Mouse (Mus musculus): Measurements from ENCODE around the gene Tnni3k. TPM values are rescaled to one million over a fixed set of nuclear protein-coding genes. Genes with fewer than 3 reads are reported as not detected.

Tnni3k gene
- polyA plus RNA-seq, 1 experiment = not detected

DNA sequence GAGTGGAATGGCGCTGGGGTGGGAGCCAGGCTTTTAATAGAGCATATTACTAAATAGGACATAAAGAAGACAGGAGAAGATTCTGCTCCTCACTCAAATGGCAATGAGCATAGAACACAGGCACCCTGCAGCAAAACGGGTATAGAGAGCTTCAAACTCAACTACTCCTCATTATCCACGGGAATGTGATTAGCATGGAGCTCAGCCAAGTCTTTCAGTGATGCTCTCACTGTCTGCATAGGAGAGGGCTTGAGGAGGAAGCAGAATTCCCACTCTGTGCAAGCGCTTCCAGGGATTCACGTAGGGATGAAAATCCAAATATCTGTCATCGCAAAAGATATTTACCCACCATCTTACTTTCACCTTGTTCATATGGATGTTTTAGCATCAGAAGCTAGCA, 141.6 kb downstream of the Tnni3k start:
- no peak overlapping the region for H3K27ac ChIP-seq (ENCODE audit: insufficient read depth, low read length)
- no peaks in the 10 kb centered on the region for H3K36me3 ChIP-seq (ENCODE audit: control insufficient read depth, insufficient read depth, low read length)
- TF ChIP-seq POLR2A (IDR thresholded peaks at IDR 0.05; ENCODE audit: low read depth, low read length) (no peak), CTCF (IDR thresholded peaks at IDR 0.05; ENCODE audit: extremely low read depth, insufficient read depth, insufficient read length, insufficient replicate concordance) (no peak)
- no peaks in the 10 kb centered on the region for H3K4me1 ChIP-seq (ENCODE audit: control insufficient read depth, insufficient read depth, insufficient read length)
- H3K27me3 ChIP-seq (ENCODE audit: control insufficient read depth, insufficient read depth, low read length) = no peaks in the 10 kb centered on the region
- 78% methylated on average over 6 of the region's 6 CpGs for WGBS
- H3K4me3 ChIP-seq (ENCODE audit: extremely low read depth, insufficient read depth, insufficient read length) = no peak overlapping the region
- DNase-seq (ENCODE audit: low read depth in 1 of 2, low spot score in 2 of 2) = no peak

DNA sequence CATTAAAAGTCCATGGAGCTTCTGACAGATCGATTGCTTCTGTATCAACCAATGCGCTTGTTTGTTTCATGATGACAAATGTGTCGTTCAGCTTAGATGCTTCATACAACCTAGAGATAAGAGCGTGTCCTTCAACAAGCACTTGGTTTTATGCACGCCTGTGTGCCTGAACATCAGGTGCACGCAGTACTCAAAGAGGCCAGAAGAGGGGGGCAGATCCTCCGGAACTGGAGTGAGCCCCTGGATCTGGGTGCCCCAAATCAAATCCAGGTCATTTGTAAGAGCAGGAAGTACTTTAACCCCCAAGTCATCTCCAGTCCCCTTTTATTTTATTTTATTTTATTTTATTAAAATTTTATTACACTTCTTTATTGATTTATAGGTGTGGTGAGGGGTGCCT, 158.5 kb downstream of the Tnni3k start:
- Histone ChIP-seq H3K4me1 (ENCODE audit: control insufficient read depth, insufficient read depth, insufficient read length) (no peaks in the 10 kb centered on the region), H3K36me3 (ENCODE audit: control insufficient read depth, insufficient read depth, low read length) (no peaks in the 10 kb centered on the region), H3K4me3 (ENCODE audit: extremely low read depth, insufficient read depth, insufficient read length) (no peak overlapping the region), H3K27ac (ENCODE audit: insufficient read depth, low read length) (no peak overlapping the region), H3K27me3 (ENCODE audit: control insufficient read depth, insufficient read depth, low read length) (no peaks in the 10 kb centered on the region)
- 71% methylated on average over 7 of the region's 7 CpGs for WGBS
- no peak for TF ChIP-seq CTCF (IDR thresholded peaks at IDR 0.05; ENCODE audit: extremely low read depth, insufficient read depth, insufficient read length, insufficient replicate concordance)
- TF ChIP-seq POLR2A (IDR thresholded peaks at IDR 0.05; ENCODE audit: low read depth, low read length) = no peak
- no peak for DNase-seq (ENCODE audit: low read depth in 1 of 2, low spot score in 2 of 2)

DNA sequence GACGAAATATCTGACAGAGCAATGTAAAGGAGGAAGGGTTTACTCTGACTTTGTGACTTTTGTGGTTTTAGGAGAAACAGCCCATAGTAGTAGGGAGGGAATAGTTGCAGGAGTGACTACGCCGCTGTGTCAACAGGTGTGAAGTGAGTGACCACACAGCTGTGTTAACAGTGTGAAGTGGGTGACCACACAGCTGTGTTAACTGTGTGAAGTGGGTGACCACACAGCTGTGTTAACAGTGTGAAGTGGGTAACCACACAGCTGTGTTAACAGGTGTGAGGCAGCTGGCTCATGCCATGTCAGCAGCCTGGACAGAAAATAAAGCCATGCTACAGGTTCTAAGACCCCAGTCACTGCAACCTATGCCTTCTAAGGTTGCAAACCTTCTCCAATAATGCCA, 162.0 kb downstream of the Tnni3k start:
- Histone ChIP-seq H3K36me3 (ENCODE audit: control insufficient read depth, insufficient read depth, low read length) (no peaks in the 10 kb centered on the region), H3K4me3 (ENCODE audit: extremely low read depth, insufficient read depth, insufficient read length) (no peak overlapping the region), H3K27ac (ENCODE audit: insufficient read depth, low read length) (no peak overlapping the region), H3K4me1 (ENCODE audit: control insufficient read depth, insufficient read depth, insufficient read length) (no peaks in the 10 kb centered on the region), H3K27me3 (ENCODE audit: control insufficient read depth, insufficient read depth, low read length) (no peaks in the 10 kb centered on the region)
- TF ChIP-seq POLR2A (IDR thresholded peaks at IDR 0.05; ENCODE audit: low read depth, low read length) = no peak
- TF ChIP-seq CTCF (IDR thresholded peaks at IDR 0.05; ENCODE audit: extremely low read depth, insufficient read depth, insufficient read length, insufficient replicate concordance) = no peak
- DNase-seq (ENCODE audit: low read depth in 1 of 2, low spot score in 2 of 2) = no peak
- 68% methylated on average over 3 of the region's 3 CpGs for WGBS

DNA sequence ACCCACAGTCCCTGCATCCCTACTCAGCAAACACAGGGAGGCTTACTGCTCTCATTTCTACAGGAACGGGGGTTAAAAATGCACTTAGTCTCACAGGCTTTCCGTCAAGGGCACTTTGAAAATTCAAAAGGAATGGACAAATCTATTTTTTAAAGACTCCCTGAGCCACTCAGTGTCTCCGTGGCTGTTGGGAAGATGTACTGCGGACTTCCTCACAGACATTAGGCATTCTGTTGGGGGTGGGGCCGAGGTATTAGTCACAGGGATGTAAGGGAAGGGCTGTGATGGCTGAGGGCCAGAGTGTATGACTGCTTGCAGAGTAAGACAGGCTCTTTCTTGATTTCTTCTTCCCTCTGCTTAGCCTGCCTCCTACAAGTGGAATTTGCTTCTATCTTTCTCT, 169.8 kb downstream of the Tnni3k start:
- H3K4me3 ChIP-seq (ENCODE audit: extremely low read depth, insufficient read depth, insufficient read length) = no peak overlapping the region
- DNase-seq (ENCODE audit: low read depth in 1 of 2, low spot score in 2 of 2) = no peak
- WGBS = 45% methylated on average over 5 of the region's 5 CpGs
- no peak overlapping the region for H3K27ac ChIP-seq (ENCODE audit: insufficient read depth, low read length)
- TF ChIP-seq CTCF (IDR thresholded peaks at IDR 0.05; ENCODE audit: extremely low read depth, insufficient read depth, insufficient read length, insufficient replicate concordance) (no peak), POLR2A (IDR thresholded peaks at IDR 0.05; ENCODE audit: low read depth, low read length) (no peak)
- H3K36me3 ChIP-seq (ENCODE audit: control insufficient read depth, insufficient read depth, low read length) = no peaks in the 10 kb centered on the region
- H3K27me3 ChIP-seq (ENCODE audit: control insufficient read depth, insufficient read depth, low read length) = no peaks in the 10 kb centered on the region
- H3K4me1 ChIP-seq (ENCODE audit: control insufficient read depth, insufficient read depth, insufficient read length) = no peaks in the 10 kb centered on the region

DNA sequence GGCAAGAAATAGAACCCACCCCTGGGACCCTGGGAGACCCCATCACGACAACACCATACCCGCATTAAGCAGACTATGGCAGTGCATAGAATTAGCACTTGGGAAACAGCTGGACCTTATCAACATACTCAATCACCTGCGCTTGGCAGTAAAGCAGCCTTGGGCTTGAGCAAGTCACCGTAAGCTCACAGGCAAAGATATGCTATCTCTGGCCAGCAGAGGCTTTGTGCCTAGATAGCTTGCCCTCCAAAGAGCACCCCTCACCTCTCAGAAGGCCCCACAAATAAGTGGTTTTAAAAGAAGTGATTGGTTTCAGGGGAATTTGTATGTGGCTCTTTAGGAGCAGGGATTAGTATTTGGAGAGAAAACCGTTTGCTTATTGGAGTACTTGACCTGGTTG, 170.2 kb downstream of the Tnni3k start:
- Histone ChIP-seq H3K27me3 (ENCODE audit: control insufficient read depth, insufficient read depth, low read length) (no peaks in the 10 kb centered on the region), H3K27ac (ENCODE audit: insufficient read depth, low read length) (no peak overlapping the region), H3K4me1 (ENCODE audit: control insufficient read depth, insufficient read depth, insufficient read length) (no peaks in the 10 kb centered on the region), H3K36me3 (ENCODE audit: control insufficient read depth, insufficient read depth, low read length) (no peaks in the 10 kb centered on the region), H3K4me3 (ENCODE audit: extremely low read depth, insufficient read depth, insufficient read length) (no peak overlapping the region)
- WGBS = 53% methylated on average over 5 of the region's 5 CpGs
- no peak for TF ChIP-seq CTCF (IDR thresholded peaks at IDR 0.05; ENCODE audit: extremely low read depth, insufficient read depth, insufficient read length, insufficient replicate concordance)
- no peak for TF ChIP-seq POLR2A (IDR thresholded peaks at IDR 0.05; ENCODE audit: low read depth, low read length)
- no peak for DNase-seq (ENCODE audit: low read depth in 1 of 2, low spot score in 2 of 2)

DNA sequence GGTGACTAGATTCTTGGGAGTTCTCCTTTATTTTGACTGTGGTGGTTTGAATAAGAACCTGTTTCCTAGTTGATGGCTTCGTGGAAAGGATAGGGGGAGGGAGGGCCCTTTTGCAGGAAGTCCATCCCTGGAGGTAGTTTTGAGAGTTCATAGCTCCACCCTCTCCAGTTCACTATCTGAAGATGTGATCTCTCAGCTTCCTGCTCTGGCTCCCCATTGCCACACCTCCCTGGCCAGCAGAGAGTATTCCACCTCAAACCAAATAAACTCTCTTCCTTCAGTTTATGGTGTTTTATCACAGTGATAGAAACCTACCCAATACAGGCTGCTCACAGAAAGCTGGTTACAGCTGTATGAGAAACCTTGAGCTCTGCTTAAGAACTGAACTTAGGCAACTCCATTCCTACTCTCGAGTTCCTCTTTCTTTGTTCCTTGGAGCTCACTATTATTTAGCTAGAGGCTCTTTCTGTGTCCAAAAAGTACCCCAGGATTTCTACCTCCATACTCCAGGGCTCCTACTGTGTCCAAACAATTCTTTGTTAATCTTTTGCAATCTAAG, 173.7 kb downstream of the Tnni3k start:
- DNase-seq (ENCODE audit: low read depth in 1 of 2, low spot score in 2 of 2) = no peak
- WGBS = 13% methylated on average over 2 of the region's 2 CpGs

DNA sequence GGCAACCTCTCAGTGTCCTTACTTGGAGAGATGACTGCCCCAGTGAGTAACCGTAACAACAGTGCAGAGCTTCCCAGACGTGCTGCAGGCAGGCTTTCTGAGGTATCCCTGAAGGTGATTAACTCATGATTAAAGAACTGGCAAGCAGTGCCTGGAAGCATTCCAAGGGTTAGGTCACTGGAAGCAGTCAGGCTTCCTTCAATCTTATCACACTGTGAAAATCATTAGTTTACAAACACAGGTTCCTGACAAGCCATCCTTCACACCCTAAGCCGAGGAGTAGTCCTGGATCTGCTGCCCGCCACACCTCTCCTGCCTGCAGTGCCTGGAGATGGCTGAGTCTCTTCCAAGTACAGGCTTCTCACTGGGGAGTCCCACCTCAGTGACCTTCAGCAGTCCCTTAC, 174.7 kb downstream of the Tnni3k start:
- Histone ChIP-seq H3K27ac (ENCODE audit: insufficient read depth, low read length) (no peak overlapping the region), H3K4me1 (ENCODE audit: control insufficient read depth, insufficient read depth, insufficient read length) (no peaks in the 10 kb centered on the region), H3K27me3 (ENCODE audit: control insufficient read depth, insufficient read depth, low read length) (no peaks in the 10 kb centered on the region), H3K36me3 (ENCODE audit: control insufficient read depth, insufficient read depth, low read length) (no peaks in the 10 kb centered on the region), H3K4me3 (ENCODE audit: extremely low read depth, insufficient read depth, insufficient read length) (no peak overlapping the region)
- no peak for DNase-seq (ENCODE audit: low read depth in 1 of 2, low spot score in 2 of 2)
- WGBS = 84% methylated on average over 4 of the region's 4 CpGs
- TF ChIP-seq POLR2A (IDR thresholded peaks at IDR 0.05; ENCODE audit: low read depth, low read length) (no peak), CTCF (IDR thresholded peaks at IDR 0.05; ENCODE audit: extremely low read depth, insufficient read depth, insufficient read length, insufficient replicate concordance) (no peak)

More for the DNA sequence above, 173.7 kb downstream of the Tnni3k start:
- TF ChIP-seq CTCF (IDR thresholded peaks at IDR 0.05; ENCODE audit: extremely low read depth, insufficient read depth, insufficient read length, insufficient replicate concordance) (no peak), POLR2A (IDR thresholded peaks at IDR 0.05; ENCODE audit: low read depth, low read length) (no peak)
- no peaks in the 10 kb centered on the region for H3K4me1 ChIP-seq (ENCODE audit: control insufficient read depth, insufficient read depth, insufficient read length)
- no peak overlapping the region for H3K27ac ChIP-seq (ENCODE audit: insufficient read depth, low read length)
- H3K27me3 ChIP-seq (ENCODE audit: control insufficient read depth, insufficient read depth, low read length) = no peaks in the 10 kb centered on the region
- H3K36me3 ChIP-seq (ENCODE audit: control insufficient read depth, insufficient read depth, low read length) = no peaks in the 10 kb centered on the region
- H3K4me3 ChIP-seq (ENCODE audit: extremely low read depth, insufficient read depth, insufficient read length) = no peak overlapping the region

All from spleen, adult 2 months (tissue).